Mouse (Mus musculus) heart, embryonic 12.5 days (tissue): ENCODE data around the gene Clpb. TPM values are rescaled to one million over a fixed set of nuclear protein-coding genes. Genes with fewer than 3 reads are reported as not detected.

Experiments
- ATAC-seq: fragments of 200-750 bp; cut with Nextera tagmentation; 2 replicates; pipeline ENCODE4 v1.8.0; 2017; ENCODE audit warnings: moderate TSS enrichment, moderate library complexity; ENCODE audit not compliant: insufficient number of reproducible peaks, low FRiP score
- H3K27ac ChIP-seq: fragments of 300-500 bp; sonication (generic); 2 replicates; pipeline ENCODE4 v1.5.1; 2016; ENCODE audit warnings: mild to moderate bottlenecking, moderate library complexity; ENCODE audit not compliant: poor library complexity, severe bottlenecking
- H3K27me3 ChIP-seq: fragments of 300-500 bp; sonication (generic); replicated peaks from 2 replicates; pipeline ENCODE4 v1.6.1; 2016; ENCODE audit warnings: mild to moderate bottlenecking, moderate library complexity
- H3K36me3 ChIP-seq: fragments of 300-500 bp; sonication (generic); 2 replicates; pipeline ENCODE4 v1.6.1; 2016; ENCODE audit warnings: mild to moderate bottlenecking, moderate library complexity
- H3K4me1 ChIP-seq: fragments of 300-500 bp; sonication (generic); replicated peaks from 2 replicates; pipeline ENCODE4 v1.6.1; 2016; ENCODE audit warnings: mild to moderate bottlenecking
- H3K4me2 ChIP-seq: fragments of 300-500 bp; sonication (generic); 2 replicates; pipeline ENCODE4 v1.6.1; 2016; ENCODE audit warnings: mild to moderate bottlenecking, moderate library complexity
- H3K4me3 ChIP-seq: fragments of 300-500 bp; sonication (generic); 2 replicates; pipeline ENCODE4 v1.5.1; 2016; ENCODE audit warnings: mild to moderate bottlenecking
- H3K9ac ChIP-seq: fragments of 300-500 bp; sonication (generic); 2 replicates; pipeline ENCODE4 v1.6.1; 2016; ENCODE audit warnings: mild to moderate bottlenecking, moderate library complexity
- H3K9me3 ChIP-seq: fragments of 300-500 bp; sonication (generic); replicated peaks from 2 replicates; pipeline ENCODE4 v1.6.1; 2016; ENCODE audit warnings: mild to moderate bottlenecking, moderate library complexity
- WGBS: fragments of 180-500 bp; shearing (Covaris S2); methylation state at CpG from one replicate; pipeline ENCODE4 v1.1.7; 2016; 5-methylcytosine and 5-hydroxymethylcytosine counted together
- polyA plus RNA-seq: library from polyadenylated mRNA; unstranded; fragments of >200 nt; fragmentation: Nextera tagmentation; extraction: Ambion mirVana; gene quantifications from 2 replicates; pipeline ENCODE4 v1.2.1, GENCODE M21; 2016

Clpb gene
- polyA plus RNA-seq, 1 experiment from 2014 or later, result 44.8 TPM

- H3K4me2 ChIP-seq, result no peak overlapping the region
- peaks cover 11% of the 10 kb centered on the region for H3K4me1 ChIP-seq
- 33% methylated on average over 2 of the region's 2 CpGs for WGBS
- ATAC-seq, result no peak
- H3K36me3 ChIP-seq, result no peaks in the 10 kb centered on the region
- H3K4me3 ChIP-seq, result no peak overlapping the region
- H3K9ac ChIP-seq, result no peak overlapping the region
- H3K27ac ChIP-seq, result no peak overlapping the region
- no peaks in the 10 kb centered on the region for H3K9me3 ChIP-seq
- H3K27me3 ChIP-seq, result no peaks in the 10 kb centered on the region
Measured at GRCm38 (mm10) chr7:101726980-101727379, 63.5 kb downstream of the Clpb start.

DNA sequence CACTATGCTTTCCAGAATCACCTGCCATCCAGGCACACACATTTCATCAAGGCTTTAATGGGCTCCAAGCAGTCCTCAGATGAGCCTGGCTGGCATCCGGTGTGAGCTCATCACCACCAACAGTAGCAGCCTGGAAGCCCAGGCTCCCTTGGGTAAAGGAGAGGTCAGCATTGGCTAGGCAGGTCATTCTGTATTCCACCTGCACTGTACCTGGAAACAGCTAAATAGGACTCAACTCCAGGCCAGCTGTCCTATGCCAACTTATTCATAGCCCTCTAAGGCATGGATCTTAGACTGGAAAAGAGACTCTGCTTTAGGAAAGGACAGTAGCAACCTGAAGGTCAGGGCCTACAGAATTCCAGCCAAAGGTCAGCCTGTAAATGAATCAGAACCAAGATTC is 68.7 kb downstream of the Clpb start:
- Histone ChIP-seq H3K9ac (no peak overlapping the region), H3K27me3 (no peaks in the 10 kb centered on the region), H3K4me3 (no peak overlapping the region), H3K9me3 (no peaks in the 10 kb centered on the region), H3K4me2 (no peak overlapping the region), H3K4me1 (no peaks in the 10 kb centered on the region; the same call in 1 of the 2 replicates), H3K36me3 (no peaks in the 10 kb centered on the region), H3K27ac (no peak overlapping the region)
- WGBS, result 72% methylated on average over 1 of the region's 1 CpGs
- ATAC-seq, result no peak

GRCm38 (mm10) chr7:101733042-101733441 is 69.6 kb downstream of the Clpb start:
- Histone ChIP-seq H3K27me3 (no peaks in the 10 kb centered on the region), H3K9ac (no peak overlapping the region), H3K4me2 (no peak overlapping the region), H3K27ac (no peak overlapping the region), H3K36me3 (no peaks in the 10 kb centered on the region), H3K9me3 (no peaks in the 10 kb centered on the region), H3K4me1 (no peaks in the 10 kb centered on the region; the same call in 1 of the 2 replicates), H3K4me3 (no peak overlapping the region)
- 86% methylated on average over 2 of the region's 2 CpGs for WGBS
- no peak for ATAC-seq

DNA sequence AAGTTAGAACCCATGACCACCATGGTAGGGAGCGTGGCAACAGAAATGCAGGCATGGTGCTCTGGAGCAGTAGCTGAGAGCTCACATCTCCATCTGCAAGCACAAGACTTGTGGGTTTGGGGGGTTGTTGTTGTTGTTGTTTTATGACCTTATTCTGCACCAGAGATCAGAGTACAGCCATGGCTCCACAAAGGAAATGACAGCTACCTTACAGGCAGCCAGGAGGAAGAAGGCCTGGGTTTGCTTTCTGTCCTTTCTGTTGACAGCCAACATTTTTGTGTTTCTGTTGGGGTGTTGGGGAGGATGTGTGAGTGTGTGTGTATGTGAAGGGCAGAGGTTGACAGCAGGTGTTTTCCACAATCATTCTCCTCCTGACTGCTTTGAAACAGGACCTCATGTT is 71.9 kb downstream of the Clpb start:
- ATAC-seq, result no peak
- no peaks in the 10 kb centered on the region for H3K9me3 ChIP-seq
- peaks cover 10% of the 10 kb centered on the region for H3K4me1 ChIP-seq
- H3K4me2 ChIP-seq, result no peak overlapping the region
- no peaks in the 10 kb centered on the region for H3K36me3 ChIP-seq
- H3K4me3 ChIP-seq, result no peak overlapping the region
- no peak overlapping the region for H3K27ac ChIP-seq
- H3K9ac ChIP-seq, result no peak overlapping the region
- no peaks in the 10 kb centered on the region for H3K27me3 ChIP-seq
- WGBS, result 89% methylated on average over 1 of the region's 1 CpGs

- Histone ChIP-seq H3K4me1 (peaks cover 13% of the 10 kb centered on the region), H3K9ac (no peak overlapping the region), H3K27me3 (no peaks in the 10 kb centered on the region), H3K27ac (no peak overlapping the region), H3K4me3 (no peak overlapping the region), H3K4me2 (no peak overlapping the region), H3K9me3 (no peaks in the 10 kb centered on the region), H3K36me3 (no peaks in the 10 kb centered on the region)
- ATAC-seq, result no peak
- WGBS, result 56% methylated on average over 3 of the region's 3 CpGs
Measured at GRCm38 (mm10) chr7:101737735-101738134, 74.3 kb downstream of the Clpb start.

DNA sequence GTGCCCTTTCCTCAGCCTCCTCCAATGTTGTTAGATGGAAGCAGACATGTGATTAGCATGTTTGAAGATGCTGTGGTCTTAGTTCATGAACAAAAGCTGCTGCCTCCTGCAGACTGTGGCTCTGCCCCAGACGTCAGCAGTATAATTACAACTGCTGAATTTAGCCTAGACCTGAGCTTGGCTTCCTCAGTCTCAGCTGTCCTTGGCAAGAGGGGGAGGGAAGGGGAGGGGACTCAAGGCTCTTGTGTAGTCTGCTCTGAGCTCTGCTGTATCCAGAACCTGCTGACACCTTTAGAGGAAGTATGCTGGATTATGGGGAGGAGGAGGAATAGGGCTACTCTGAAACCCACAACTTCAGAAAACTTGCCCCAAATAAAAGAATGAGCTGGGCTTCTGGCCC is 76.2 kb downstream of the Clpb start:
- no peak overlapping the region for H3K4me2 ChIP-seq
- no peaks in the 10 kb centered on the region for H3K9me3 ChIP-seq
- H3K27ac ChIP-seq, result no peak overlapping the region
- H3K36me3 ChIP-seq, result no peaks in the 10 kb centered on the region
- peaks cover 18% of the 10 kb centered on the region for H3K4me1 ChIP-seq
- H3K4me3 ChIP-seq, result no peak overlapping the region
- WGBS, result 34% methylated on average over 1 of the region's 1 CpGs
- H3K27me3 ChIP-seq, result no peaks in the 10 kb centered on the region
- ATAC-seq, result no peak
- H3K9ac ChIP-seq, result no peak overlapping the region

- no peaks in the 10 kb centered on the region for H3K9me3 ChIP-seq
- no peaks in the 10 kb centered on the region for H3K36me3 ChIP-seq
- no peak overlapping the region for H3K9ac ChIP-seq
- H3K27ac ChIP-seq, result no peak overlapping the region
- H3K27me3 ChIP-seq, result no peaks in the 10 kb centered on the region
- no peak for ATAC-seq
- no peak overlapping the region for H3K4me3 ChIP-seq
- WGBS, result 69% methylated on average over 4 of the region's 4 CpGs
- no peak overlapping the region for H3K4me2 ChIP-seq
- H3K4me1 ChIP-seq, result peaks cover 32% of the 10 kb centered on the region
Measured at GRCm38 (mm10) chr7:101743487-101743886, 80.1 kb downstream of the Clpb start.

GRCm38 (mm10) chr7:101746559-101747334 is 83.3 kb downstream of the Clpb start:
- H3K9me3 ChIP-seq, result no peaks in the 10 kb centered on the region

DNA sequence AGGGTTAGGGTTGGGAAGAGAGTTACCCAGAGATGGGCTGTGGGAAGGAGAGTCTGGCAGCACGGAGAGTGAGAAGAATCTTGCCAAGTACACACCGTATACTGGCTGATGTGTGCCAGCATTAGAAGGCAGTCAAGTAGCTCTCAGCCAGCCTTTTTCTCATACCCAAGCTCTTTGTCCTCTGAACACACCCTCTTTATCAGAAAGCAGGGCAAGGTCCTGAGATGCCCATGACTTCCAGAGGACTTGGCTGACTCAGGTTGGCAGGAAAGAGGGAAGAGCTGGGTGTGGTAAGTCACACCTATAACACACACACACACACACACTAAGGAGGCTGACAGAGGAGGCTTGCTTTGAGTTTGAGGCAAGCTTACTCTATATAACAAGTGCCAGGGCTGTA is 86.8 kb downstream of the Clpb start:
- no peaks in the 10 kb centered on the region for H3K27me3 ChIP-seq
- no peak overlapping the region for H3K27ac ChIP-seq
- 82% methylated on average over 2 of the region's 2 CpGs for WGBS
- H3K36me3 ChIP-seq, result peaks cover 4% of the 10 kb centered on the region; the same call in 1 of the 2 replicates
- H3K9me3 ChIP-seq, result no peaks in the 10 kb centered on the region
- H3K4me2 ChIP-seq, result no peak overlapping the region
- H3K4me3 ChIP-seq, result no peak overlapping the region
- H3K4me1 ChIP-seq, result peaks cover 12% of the 10 kb centered on the region
- H3K9ac ChIP-seq, result no peak overlapping the region
- no peak for ATAC-seq

More at GRCm38 (mm10) chr7:101746559-101747334, 83.3 kb downstream of the Clpb start:
- Histone ChIP-seq H3K4me2 (no peak overlapping the region), H3K4me3 (no peak overlapping the region), H3K9ac (no peak overlapping the region), H3K4me1 (peaks cover 24% of the 10 kb centered on the region), H3K27me3 (no peaks in the 10 kb centered on the region), H3K36me3 (peaks cover 4% of the 10 kb centered on the region; the same call in 1 of the 2 replicates), H3K27ac (no peak overlapping the region)
- WGBS, result 82% methylated on average over 12 of the region's 12 CpGs
- ATAC-seq, result peak; percentile 61

DNA sequence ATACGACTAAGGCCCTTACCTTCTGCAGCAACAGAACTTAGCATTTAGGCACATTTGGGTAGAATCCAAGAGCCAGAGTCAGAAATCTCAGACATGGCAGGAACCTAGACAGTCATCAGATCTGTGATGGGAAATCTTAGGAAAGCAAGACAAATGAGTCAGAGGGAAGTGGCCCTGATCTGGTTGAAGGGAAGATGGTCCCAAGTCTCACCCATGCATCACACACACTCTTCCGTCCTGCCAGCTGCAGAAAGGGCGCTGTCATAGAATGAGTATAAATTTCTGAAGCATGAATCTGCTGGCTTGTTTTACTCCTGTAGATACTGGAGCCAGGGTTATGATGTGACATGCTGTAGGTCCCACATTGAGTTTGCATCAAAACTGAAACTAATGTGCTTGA is 88.9 kb downstream of the Clpb start:
- no peaks in the 10 kb centered on the region for H3K27me3 ChIP-seq
- H3K4me2 ChIP-seq, result no peak overlapping the region
- no peak overlapping the region for H3K27ac ChIP-seq
- no peak for ATAC-seq
- WGBS, result 85% methylated on average over 3 of the region's 3 CpGs
- peaks cover 12% of the 10 kb centered on the region for H3K4me1 ChIP-seq
- H3K36me3 ChIP-seq, result peaks cover 4% of the 10 kb centered on the region; the same call in 1 of the 2 replicates
- no peak overlapping the region for H3K9ac ChIP-seq
- no peaks in the 10 kb centered on the region for H3K9me3 ChIP-seq
- H3K4me3 ChIP-seq, result no peak overlapping the region

DNA sequence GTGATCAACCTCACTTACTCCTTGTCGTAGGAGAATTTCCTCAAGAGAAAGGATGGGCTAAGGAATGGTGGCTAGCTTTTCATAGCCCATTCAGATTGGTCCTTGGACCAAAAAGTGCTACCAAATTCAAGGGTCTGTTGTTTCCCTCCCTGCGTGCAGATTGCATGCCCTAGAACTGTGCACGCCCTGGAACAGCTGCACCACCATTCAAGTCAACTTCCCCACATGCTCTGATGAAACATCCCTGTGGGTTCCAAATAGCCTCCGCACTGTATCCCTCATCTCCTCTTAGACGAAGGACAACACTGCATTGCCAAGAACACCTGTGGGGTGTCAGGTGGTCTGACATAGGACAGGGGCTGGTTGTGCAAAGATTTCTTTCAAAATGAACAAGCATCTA is 90.1 kb downstream of the Clpb start:
- H3K27ac ChIP-seq, result no peak overlapping the region
- peaks cover 4% of the 10 kb centered on the region; the same call in 1 of the 2 replicates for H3K4me1 ChIP-seq
- peaks cover 4% of the 10 kb centered on the region; the same call in 1 of the 2 replicates for H3K36me3 ChIP-seq
- no peak overlapping the region for H3K4me2 ChIP-seq
- no peak for ATAC-seq
- no peaks in the 10 kb centered on the region for H3K9me3 ChIP-seq
- H3K9ac ChIP-seq, result no peak overlapping the region
- no peak overlapping the region for H3K4me3 ChIP-seq
- H3K27me3 ChIP-seq, result no peaks in the 10 kb centered on the region
- 89% methylated on average over 5 of the region's 5 CpGs for WGBS

DNA sequence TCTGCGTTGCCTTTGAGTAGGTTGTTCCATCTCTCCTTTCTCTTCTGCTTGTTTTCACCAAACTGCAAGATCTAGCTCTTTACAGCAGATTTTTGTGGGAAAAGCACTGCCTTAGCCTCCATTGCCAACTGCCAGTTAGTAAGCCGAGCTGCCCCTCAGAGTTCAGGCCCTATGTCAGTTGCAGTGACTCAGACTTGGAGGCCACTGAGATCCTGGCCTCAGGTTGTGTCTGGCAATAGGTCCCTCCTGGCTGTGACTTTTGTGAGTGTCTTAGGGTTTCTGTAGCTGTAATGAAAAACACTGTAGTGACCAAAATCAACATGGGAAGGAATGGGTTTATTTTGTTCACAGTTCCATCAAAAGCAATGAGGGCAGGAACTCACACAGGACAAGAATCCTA is 91.0 kb downstream of the Clpb start:
- H3K9ac ChIP-seq, result no peak overlapping the region
- 66% methylated on average over 2 of the region's 2 CpGs for WGBS
- H3K4me1 ChIP-seq, result peaks cover 4% of the 10 kb centered on the region; the same call in 1 of the 2 replicates

More for the DNA sequence above, 91.0 kb downstream of the Clpb start:
- Histone ChIP-seq H3K4me3 (no peak overlapping the region), H3K27ac (no peak overlapping the region), H3K4me2 (no peak overlapping the region), H3K27me3 (no peaks in the 10 kb centered on the region), H3K36me3 (peaks cover 6% of the 10 kb centered on the region; the same call in 1 of the 2 replicates), H3K9me3 (no peaks in the 10 kb centered on the region)
- ATAC-seq, result no peak
